Mouse (Mus musculus) C2C12 (cell line): Measurements from ENCODE around the gene Xylb.

ENCODE experiments used
- CTCF ChIP-seq: IDR thresholded peaks from one replicate; pipeline ENCODE4 v1.5.1; 2011; ENCODE audit not compliant: control insufficient read depth, insufficient read depth, insufficient read length
- MAX ChIP-seq: IDR thresholded peaks from one replicate; pipeline ENCODE4 v1.6.1; 2011; ENCODE audit warnings: mild to moderate bottlenecking, control low read depth
- MYOD1 ChIP-seq: IDR thresholded peaks from one replicate; pipeline ENCODE4 v1.6.1; 2011; ENCODE audit warnings: low read depth; ENCODE audit not compliant: control insufficient read depth, insufficient read length
- USF1 ChIP-seq: IDR thresholded peaks from one replicate; pipeline ENCODE4 v1.6.1; 2011; ENCODE audit warnings: low read depth, mild to moderate bottlenecking, control low read depth, moderate library complexity

GRCm38 (mm10) chr9:119350531-119350930 lies 6.7 kb upstream of the Xylb start:
- no peak for TF ChIP-seq MYOD1
- TF ChIP-seq CTCF: no peak
- no peak for TF ChIP-seq MAX
- TF ChIP-seq USF1: no peak
